Mouse (Mus musculus): Measurements from ENCODE around the gene Tmppe. TPM values are rescaled to one million over a fixed set of nuclear protein-coding genes. Genes with fewer than 3 reads are reported as not detected.

The Tmppe gene
- polyA plus RNA-seq, 1 experiment from 2014 or later: 8.7 TPM

- H3K9ac ChIP-seq (replicated peaks): no peak overlapping the region
- no peak overlapping the region for H3K27ac ChIP-seq (replicated peaks)
- 96% methylated on average over 5 of the region's 5 CpGs for WGBS
- H3K27me3 ChIP-seq: no peaks in the 10 kb centered on the region
- ATAC-seq (ENCODE audit: low FRiP score, low read depth): no peak
- no peak overlapping the region for H3K4me3 ChIP-seq
- peaks cover 4% of the 10 kb centered on the region; the same call in 1 of the 2 replicates for H3K9me3 ChIP-seq
- H3K4me1 ChIP-seq: no peaks in the 10 kb centered on the region
- no peak overlapping the region for H3K4me2 ChIP-seq (replicated peaks)
- H3K36me3 ChIP-seq: peaks cover 13% of the 10 kb centered on the region
Observed at GRCm38 (mm10) chr9:114425576-114425975, 24.7 kb downstream of the Tmppe start.

GRCm38 (mm10) chr9:114426201-114426600 is 25.3 kb downstream of the Tmppe start:
- Histone ChIP-seq H3K9ac (replicated peaks) (no peak overlapping the region), H3K4me3 (no peak overlapping the region), H3K4me2 (replicated peaks) (no peak overlapping the region), H3K36me3 (peaks cover 16% of the 10 kb centered on the region), H3K4me1 (no peaks in the 10 kb centered on the region), H3K9me3 (peaks cover 4% of the 10 kb centered on the region; the same call in 1 of the 2 replicates), H3K27me3 (no peaks in the 10 kb centered on the region), H3K27ac (replicated peaks) (no peak overlapping the region)
- ATAC-seq (ENCODE audit: low FRiP score, low read depth): no peak
- 95% methylated on average over 5 of the region's 5 CpGs for WGBS

GRCm38 (mm10) chr9:114427425-114427824 is 26.5 kb downstream of the Tmppe start:
- H3K27me3 ChIP-seq: no peaks in the 10 kb centered on the region
- H3K9me3 ChIP-seq: peaks cover 4% of the 10 kb centered on the region; the same call in 1 of the 2 replicates
- 91% methylated on average over 8 of the region's 8 CpGs for WGBS
- ATAC-seq (ENCODE audit: low FRiP score, low read depth): no peak
- peaks cover 18% of the 10 kb centered on the region for H3K36me3 ChIP-seq
- H3K27ac ChIP-seq (replicated peaks): no peak overlapping the region
- H3K9ac ChIP-seq (replicated peaks): no peak overlapping the region
- H3K4me3 ChIP-seq: no peak overlapping the region
- H3K4me2 ChIP-seq (replicated peaks): no peak overlapping the region
- H3K4me1 ChIP-seq: no peaks in the 10 kb centered on the region

- H3K4me2 ChIP-seq (replicated peaks): no peak overlapping the region
- H3K4me3 ChIP-seq: no peak overlapping the region
- peaks cover 4% of the 10 kb centered on the region; the same call in 1 of the 2 replicates for H3K9me3 ChIP-seq
- WGBS: 86% methylated on average over 12 of the region's 12 CpGs
- H3K27ac ChIP-seq (replicated peaks): no peak overlapping the region
- H3K9ac ChIP-seq (replicated peaks): no peak overlapping the region
- no peaks in the 10 kb centered on the region for H3K27me3 ChIP-seq
- no peaks in the 10 kb centered on the region for H3K4me1 ChIP-seq
- H3K36me3 ChIP-seq: peaks cover 26% of the 10 kb centered on the region
- no peak for ATAC-seq (ENCODE audit: low FRiP score, low read depth)
Observed at GRCm38 (mm10) chr9:114428103-114428834, 27.4 kb downstream of the Tmppe start.

GRCm38 (mm10) chr9:114435668-114436067 is 34.8 kb downstream of the Tmppe start:
- 92% methylated on average over 2 of the region's 2 CpGs for WGBS
- H3K4me2 ChIP-seq (replicated peaks): no peak overlapping the region
- H3K4me1 ChIP-seq: no peaks in the 10 kb centered on the region
- no peak overlapping the region for H3K27ac ChIP-seq (replicated peaks)
- ATAC-seq (ENCODE audit: low FRiP score, low read depth): no peak
- H3K9me3 ChIP-seq: peaks cover 11% of the 10 kb centered on the region
- no peak overlapping the region for H3K4me3 ChIP-seq
- no peaks in the 10 kb centered on the region for H3K27me3 ChIP-seq
- peaks cover 19% of the 10 kb centered on the region; the same call in 1 of the 2 replicates for H3K36me3 ChIP-seq
- no peak overlapping the region for H3K9ac ChIP-seq (replicated peaks)

GRCm38 (mm10) chr9:114440548-114440947 is 39.6 kb downstream of the Tmppe start:
- ATAC-seq (ENCODE audit: low FRiP score, low read depth): no peak
- 86% methylated on average over 10 of the region's 10 CpGs for WGBS

GRCm38 (mm10) chr9:114442225-114442624 is 41.3 kb downstream of the Tmppe start:
- Histone ChIP-seq H3K27ac (replicated peaks) (no peak overlapping the region), H3K27me3 (no peaks in the 10 kb centered on the region), H3K9me3 (no peaks in the 10 kb centered on the region), H3K4me2 (replicated peaks) (no peak overlapping the region), H3K4me1 (no peaks in the 10 kb centered on the region), H3K36me3 (peaks cover 6% of the 10 kb centered on the region; the same call in 1 of the 2 replicates), H3K4me3 (no peak overlapping the region), H3K9ac (replicated peaks) (no peak overlapping the region)
- 93% methylated on average over 9 of the region's 9 CpGs for WGBS
- ATAC-seq (ENCODE audit: low FRiP score, low read depth): no peak

More at GRCm38 (mm10) chr9:114440548-114440947, 39.6 kb downstream of the Tmppe start:
- H3K27me3 ChIP-seq: no peaks in the 10 kb centered on the region
- H3K4me1 ChIP-seq: no peaks in the 10 kb centered on the region
- H3K4me2 ChIP-seq (replicated peaks): no peak overlapping the region
- peaks cover 11% of the 10 kb centered on the region for H3K9me3 ChIP-seq
- no peak overlapping the region for H3K4me3 ChIP-seq
- no peak overlapping the region for H3K27ac ChIP-seq (replicated peaks)
- no peak overlapping the region for H3K9ac ChIP-seq (replicated peaks)
- H3K36me3 ChIP-seq: peaks cover 12% of the 10 kb centered on the region; the same call in 1 of the 2 replicates

- no peak overlapping the region for H3K4me3 ChIP-seq
- H3K9me3 ChIP-seq: no peaks in the 10 kb centered on the region
- no peaks in the 10 kb centered on the region for H3K4me1 ChIP-seq
- WGBS: 86% methylated on average over 9 of the region's 9 CpGs
- H3K9ac ChIP-seq (replicated peaks): no peak overlapping the region
- H3K36me3 ChIP-seq: peaks cover 6% of the 10 kb centered on the region; the same call in 1 of the 2 replicates
- ATAC-seq (ENCODE audit: low FRiP score, low read depth): no peak
- H3K27ac ChIP-seq (replicated peaks): no peak overlapping the region
- H3K4me2 ChIP-seq (replicated peaks): no peak overlapping the region
- H3K27me3 ChIP-seq: no peaks in the 10 kb centered on the region
Observed at GRCm38 (mm10) chr9:114442893-114443292, 42.0 kb downstream of the Tmppe start.

- Histone ChIP-seq H3K9ac (replicated peaks) (no peak overlapping the region), H3K27ac (replicated peaks) (no peak overlapping the region), H3K4me3 (no peak overlapping the region), H3K9me3 (no peaks in the 10 kb centered on the region), H3K4me1 (no peaks in the 10 kb centered on the region), H3K36me3 (peaks cover 6% of the 10 kb centered on the region; the same call in 1 of the 2 replicates), H3K4me2 (replicated peaks) (no peak overlapping the region), H3K27me3 (no peaks in the 10 kb centered on the region)
- no peak for ATAC-seq (ENCODE audit: low FRiP score, low read depth)
- WGBS: 87% methylated on average over 8 of the region's 8 CpGs
Observed at GRCm38 (mm10) chr9:114443351-114443750, 42.4 kb downstream of the Tmppe start.

- no peak overlapping the region for H3K9ac ChIP-seq (replicated peaks)
- no peaks in the 10 kb centered on the region for H3K4me1 ChIP-seq
- peaks cover 6% of the 10 kb centered on the region; the same call in 1 of the 2 replicates for H3K36me3 ChIP-seq
- H3K9me3 ChIP-seq: no peaks in the 10 kb centered on the region
- WGBS: 96% methylated on average over 8 of the region's 8 CpGs
- H3K27me3 ChIP-seq: no peaks in the 10 kb centered on the region
- no peak overlapping the region for H3K4me2 ChIP-seq (replicated peaks)
- ATAC-seq (ENCODE audit: low FRiP score, low read depth): no peak
- H3K4me3 ChIP-seq: no peak overlapping the region
- no peak overlapping the region for H3K27ac ChIP-seq (replicated peaks)
Observed at GRCm38 (mm10) chr9:114446887-114447286, 46.0 kb downstream of the Tmppe start.

- no peaks in the 10 kb centered on the region for H3K36me3 ChIP-seq
- H3K9ac ChIP-seq (replicated peaks): no peak overlapping the region
- no peaks in the 10 kb centered on the region for H3K9me3 ChIP-seq
- H3K27ac ChIP-seq (replicated peaks): no peak overlapping the region
- H3K4me2 ChIP-seq (replicated peaks): no peak overlapping the region
- H3K4me1 ChIP-seq: no peaks in the 10 kb centered on the region
- H3K4me3 ChIP-seq: no peak overlapping the region
- ATAC-seq (ENCODE audit: low FRiP score, low read depth): no peak
- 83% methylated on average over 5 of the region's 5 CpGs for WGBS
- H3K27me3 ChIP-seq: no peaks in the 10 kb centered on the region
Observed at GRCm38 (mm10) chr9:114448700-114449099, 47.8 kb downstream of the Tmppe start.

GRCm38 (mm10) chr9:114449120-114449754 is 48.3 kb downstream of the Tmppe start:
- H3K4me3 ChIP-seq: no peak overlapping the region
- no peaks in the 10 kb centered on the region for H3K36me3 ChIP-seq
- H3K9me3 ChIP-seq: no peaks in the 10 kb centered on the region
- H3K9ac ChIP-seq (replicated peaks): no peak overlapping the region
- no peaks in the 10 kb centered on the region for H3K27me3 ChIP-seq
- no peak for ATAC-seq (ENCODE audit: low FRiP score, low read depth)
- H3K4me2 ChIP-seq (replicated peaks): no peak overlapping the region
- H3K27ac ChIP-seq (replicated peaks): no peak overlapping the region
- H3K4me1 ChIP-seq: no peaks in the 10 kb centered on the region
- WGBS: 88% methylated on average over 13 of the region's 13 CpGs
